Mouse (Mus musculus): ENCODE measurements at regions not wholly inside any gene's neighbourhood (a gene's known extent, or its start where the extent isn't known, plus 50 kb on each side); places are given as distances from the start of the nearest gene placed in this dataset.

DNA sequence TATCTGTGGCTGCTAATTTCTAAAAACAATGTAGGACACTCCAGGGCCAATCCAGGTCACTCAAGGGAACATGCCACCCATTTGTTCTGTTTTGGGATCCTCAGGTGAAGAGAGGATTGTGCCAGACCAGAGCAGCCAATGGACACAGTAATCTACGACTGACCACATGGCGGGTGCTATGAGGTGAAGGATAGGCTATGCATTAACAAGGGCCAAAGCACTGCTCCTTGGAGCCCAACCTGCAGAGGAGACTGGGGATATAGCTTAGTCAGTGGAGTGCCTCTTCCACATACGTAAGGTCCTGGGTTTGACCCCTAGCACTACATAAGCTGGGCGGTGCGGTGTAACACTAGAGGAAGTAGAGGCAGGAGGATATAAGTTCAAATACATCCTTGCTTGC is 156.0 kb downstream of the Inhbb start:
- TF ChIP-seq CTCF (IDR thresholded peaks at IDR 0.05; ENCODE audit: extremely low read depth, insufficient read depth, low read length), result no peak
- no peak for TF ChIP-seq POLR2A (IDR thresholded peaks at IDR 0.05; ENCODE audit: extremely low read depth, insufficient read depth, low read length)
